Mouse (Mus musculus) midbrain, embryonic 13.5 days (tissue): ENCODE measurements at regions not wholly inside any gene's neighbourhood (a gene's known extent, or its start where the extent isn't known, plus 50 kb on each side); places are given as distances from the start of the nearest gene placed in this dataset.
A peak's percentile ranks its signal among the peaks of the same experiment; 100 is the strongest.

Experiments
- ATAC-seq: fragments of 200-750 bp; cut with Nextera tagmentation; 2 replicates; pipeline ENCODE4 v1.8.0; 2017; ENCODE audit warnings: mild to moderate bottlenecking, moderate TSS enrichment, moderate library complexity
- H3K27ac ChIP-seq: fragments of 300-500 bp; sonication (generic); 2 replicates; pipeline ENCODE4 v1.5.1; 2015; ENCODE audit warnings: inconsistent platforms, mild to moderate bottlenecking, moderate library complexity
- H3K27me3 ChIP-seq: fragments of 300-500 bp; sonication (generic); 2 replicates; pipeline ENCODE4 v1.6.1; 2015; ENCODE audit warnings: mild to moderate bottlenecking, inconsistent platforms
- H3K36me3 ChIP-seq: fragments of 300-500 bp; sonication (generic); 2 replicates; pipeline ENCODE4 v1.6.1; 2015; ENCODE audit warnings: mild to moderate bottlenecking, inconsistent platforms
- H3K4me1 ChIP-seq: fragments of 300-500 bp; sonication (generic); replicated peaks from 2 replicates; pipeline ENCODE4 v1.6.1; 2015; ENCODE audit warnings: inconsistent platforms
- H3K4me2 ChIP-seq: fragments of 300-500 bp; sonication (generic); replicated peaks from 2 replicates; pipeline ENCODE4 v1.6.1; 2015; ENCODE audit warnings: moderate library complexity, mild to moderate bottlenecking, inconsistent platforms
- H3K4me3 ChIP-seq: fragments of 300-500 bp; sonication (generic); replicated peaks from 2 replicates; pipeline ENCODE4 v1.5.1; 2015; ENCODE audit warnings: mild to moderate bottlenecking, inconsistent platforms
- H3K9ac ChIP-seq: fragments of 300-500 bp; sonication (generic); replicated peaks from 2 replicates; pipeline ENCODE4 v1.6.1; 2015; ENCODE audit warnings: mild to moderate bottlenecking, inconsistent platforms
- H3K9me3 ChIP-seq: fragments of 300-500 bp; sonication (generic); 2 replicates; pipeline ENCODE4 v1.6.1; 2016; ENCODE audit warnings: mild to moderate bottlenecking, inconsistent platforms
- WGBS: fragments of 180-500 bp; shearing (Covaris S2); methylation state at CpG from one replicate; pipeline ENCODE4 v1.1.7; 2015; 5-methylcytosine and 5-hydroxymethylcytosine counted together

GRCm38 (mm10) chr8:6575241-6575640, 1470.1 kb upstream of the Slc10a2 start:
- WGBS: 69% methylated on average over 4 of the region's 4 CpGs
- ATAC-seq: no peak

DNA sequence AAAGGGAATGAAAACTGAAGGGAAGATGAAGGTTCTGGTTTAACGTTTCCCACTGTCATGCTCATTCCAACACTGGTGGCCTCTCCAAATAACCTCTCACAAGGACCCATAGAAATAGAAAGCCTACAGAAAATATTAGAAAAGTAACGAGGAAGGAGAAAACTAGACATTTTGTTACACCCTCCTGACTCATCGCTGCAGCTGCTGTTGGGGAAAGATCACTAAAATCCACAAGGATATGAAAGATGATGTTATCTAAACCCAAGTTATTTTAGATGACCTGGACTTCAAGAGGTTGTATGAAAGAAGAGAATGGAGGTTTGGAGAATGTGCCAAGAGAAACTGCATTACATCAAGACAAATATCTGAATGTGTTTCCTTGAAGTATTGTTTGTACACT, 1468.3 kb upstream of the Slc10a2 start:
- H3K9ac ChIP-seq: no peak overlapping the region
- H3K27me3 ChIP-seq: peaks cover 18% of the 10 kb centered on the region; the same call in 1 of the 2 replicates
- H3K4me3 ChIP-seq: no peak overlapping the region
- 91% methylated on average over 3 of the region's 3 CpGs for WGBS
- H3K9me3 ChIP-seq: no peaks in the 10 kb centered on the region
- no peaks in the 10 kb centered on the region for H3K4me1 ChIP-seq
- no peaks in the 10 kb centered on the region for H3K36me3 ChIP-seq
- ATAC-seq: no peak
- H3K27ac ChIP-seq: no peak overlapping the region
- H3K4me2 ChIP-seq: no peak overlapping the region

More at GRCm38 (mm10) chr8:6575241-6575640, 1470.1 kb upstream of the Slc10a2 start:
- Histone ChIP-seq H3K4me1 (no peaks in the 10 kb centered on the region), H3K9me3 (no peaks in the 10 kb centered on the region), H3K4me3 (no peak overlapping the region), H3K27ac (no peak overlapping the region), H3K36me3 (no peaks in the 10 kb centered on the region), H3K9ac (no peak overlapping the region), H3K4me2 (no peak overlapping the region), H3K27me3 (peaks cover 18% of the 10 kb centered on the region; the same call in 1 of the 2 replicates)

DNA sequence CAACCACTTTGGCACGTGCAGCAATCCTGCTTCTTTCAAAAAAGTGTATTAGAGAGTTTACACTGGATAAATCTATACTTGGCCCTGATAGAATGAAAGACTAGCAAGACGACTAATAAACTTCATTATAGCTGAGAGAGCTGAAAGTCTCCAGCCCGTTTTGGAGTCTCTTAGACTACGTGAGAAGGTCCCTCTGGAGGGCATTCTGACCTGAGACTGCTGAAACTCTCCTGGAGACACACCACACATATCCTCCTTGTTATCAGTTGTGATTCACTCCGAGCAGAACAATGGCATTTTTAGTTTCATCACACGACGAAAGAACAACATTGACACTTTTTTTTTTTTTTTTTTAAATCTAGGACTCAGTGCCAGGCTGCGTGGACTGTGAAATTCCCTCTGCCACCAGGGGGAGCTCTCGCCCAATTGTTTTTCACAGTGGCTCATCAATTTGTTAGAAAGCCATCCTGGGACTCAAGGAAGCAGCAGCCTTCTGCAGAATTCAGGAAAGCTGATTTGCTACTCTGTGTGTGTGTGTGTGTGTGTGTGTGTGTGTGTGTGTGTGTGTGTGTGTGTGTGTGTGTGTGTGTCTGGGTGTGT, 1467.0 kb upstream of the Slc10a2 start:
- Histone ChIP-seq H3K4me1 (0 out of 2 replicates have a peak, but pooled peaks cover 2% of the 10 kb centered on the region), H3K4me3 (no peak overlapping the region), H3K4me2 (no peak overlapping the region), H3K27me3 (peaks cover 18% of the 10 kb centered on the region; the same call in 1 of the 2 replicates), H3K36me3 (no peaks in the 10 kb centered on the region), H3K9ac (no peak overlapping the region), H3K27ac (no peak overlapping the region), H3K9me3 (no peaks in the 10 kb centered on the region)
- 35% methylated on average over 9 of the region's 9 CpGs for WGBS
- peak; percentile 87 for ATAC-seq

GRCm38 (mm10) chr8:6550965-6551364, 1445.8 kb upstream of the Slc10a2 start:
- no peak for ATAC-seq
- 0 out of 2 replicates have a peak, but pooled peaks cover 2% of the 10 kb centered on the region for H3K27me3 ChIP-seq
- H3K9me3 ChIP-seq: no peaks in the 10 kb centered on the region
- no peak overlapping the region for H3K27ac ChIP-seq
- no peak overlapping the region for H3K4me2 ChIP-seq
- no peak overlapping the region for H3K4me3 ChIP-seq
- H3K9ac ChIP-seq: no peak overlapping the region
- H3K36me3 ChIP-seq: no peaks in the 10 kb centered on the region
- H3K4me1 ChIP-seq: no peaks in the 10 kb centered on the region

GRCm38 (mm10) chr8:6527171-6527570, 1422.0 kb upstream of the Slc10a2 start:
- no peak overlapping the region for H3K4me2 ChIP-seq
- 15% methylated on average over 5 of the region's 5 CpGs for WGBS
- no peaks in the 10 kb centered on the region for H3K36me3 ChIP-seq
- peaks cover 5% of the 10 kb centered on the region; the same call in 1 of the 2 replicates for H3K4me1 ChIP-seq
- no peak overlapping the region for H3K4me3 ChIP-seq
- no peak for ATAC-seq
- H3K9ac ChIP-seq: no peak overlapping the region
- H3K27me3 ChIP-seq: no peaks in the 10 kb centered on the region
- H3K27ac ChIP-seq: no peak overlapping the region
- no peaks in the 10 kb centered on the region for H3K9me3 ChIP-seq

- no peak overlapping the region for H3K9ac ChIP-seq
- ATAC-seq: no peak
Measured at GRCm38 (mm10) chr8:6515882-6516682, 1410.9 kb upstream of the Slc10a2 start.

DNA sequence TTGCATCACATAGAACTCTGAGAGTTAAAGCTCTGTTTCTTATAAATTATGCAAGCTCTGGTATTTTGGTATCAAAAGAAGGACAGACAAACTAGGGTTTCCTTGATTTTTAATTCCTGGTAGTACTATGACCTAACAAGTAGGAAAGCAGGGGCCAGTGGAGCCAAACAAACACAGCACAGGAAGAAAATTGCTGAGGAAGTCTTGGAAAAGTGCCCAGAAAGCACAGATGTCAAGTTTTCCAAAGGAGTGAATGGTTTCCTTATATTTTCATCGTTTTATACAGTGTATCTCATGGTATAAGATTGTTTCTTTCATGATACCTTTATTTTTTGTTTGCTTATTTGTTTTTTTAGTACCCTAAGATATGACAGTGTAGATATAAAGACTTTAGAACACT, 1387.3 kb upstream of the Slc10a2 start:
- ATAC-seq: no peak
- Histone ChIP-seq H3K27me3 (no peaks in the 10 kb centered on the region), H3K4me2 (no peak overlapping the region), H3K27ac (no peak overlapping the region), H3K4me1 (no peaks in the 10 kb centered on the region), H3K36me3 (no peaks in the 10 kb centered on the region), H3K4me3 (no peak overlapping the region), H3K9ac (no peak overlapping the region), H3K9me3 (no peaks in the 10 kb centered on the region)
- 68% methylated on average over 1 of the region's 1 CpGs for WGBS

More at GRCm38 (mm10) chr8:6515882-6516682, 1410.9 kb upstream of the Slc10a2 start:
- no peak overlapping the region for H3K4me3 ChIP-seq
- no peak overlapping the region for H3K27ac ChIP-seq
- H3K27me3 ChIP-seq: no peaks in the 10 kb centered on the region
- no peaks in the 10 kb centered on the region for H3K4me1 ChIP-seq
- no peak overlapping the region for H3K4me2 ChIP-seq
- H3K36me3 ChIP-seq: no peaks in the 10 kb centered on the region
- no peaks in the 10 kb centered on the region for H3K9me3 ChIP-seq

- Histone ChIP-seq H3K4me1 (no peaks in the 10 kb centered on the region), H3K4me2 (no peak overlapping the region), H3K36me3 (no peaks in the 10 kb centered on the region), H3K4me3 (no peak overlapping the region), H3K27ac (no peak overlapping the region), H3K27me3 (no peaks in the 10 kb centered on the region), H3K9ac (no peak overlapping the region), H3K9me3 (no peaks in the 10 kb centered on the region)
- 97% methylated on average over 1 of the region's 1 CpGs for WGBS
- ATAC-seq: no peak
Measured at GRCm38 (mm10) chr8:6481966-6482365, 1376.8 kb upstream of the Slc10a2 start.

GRCm38 (mm10) chr8:6471089-6471488, 1365.9 kb upstream of the Slc10a2 start:
- Histone ChIP-seq H3K36me3 (no peaks in the 10 kb centered on the region), H3K9me3 (no peaks in the 10 kb centered on the region), H3K27ac (no peak overlapping the region), H3K9ac (no peak overlapping the region), H3K4me1 (no peaks in the 10 kb centered on the region), H3K27me3 (no peaks in the 10 kb centered on the region), H3K4me3 (no peak overlapping the region), H3K4me2 (no peak overlapping the region)
- WGBS: 89% methylated on average over 3 of the region's 3 CpGs
- no peak for ATAC-seq

DNA sequence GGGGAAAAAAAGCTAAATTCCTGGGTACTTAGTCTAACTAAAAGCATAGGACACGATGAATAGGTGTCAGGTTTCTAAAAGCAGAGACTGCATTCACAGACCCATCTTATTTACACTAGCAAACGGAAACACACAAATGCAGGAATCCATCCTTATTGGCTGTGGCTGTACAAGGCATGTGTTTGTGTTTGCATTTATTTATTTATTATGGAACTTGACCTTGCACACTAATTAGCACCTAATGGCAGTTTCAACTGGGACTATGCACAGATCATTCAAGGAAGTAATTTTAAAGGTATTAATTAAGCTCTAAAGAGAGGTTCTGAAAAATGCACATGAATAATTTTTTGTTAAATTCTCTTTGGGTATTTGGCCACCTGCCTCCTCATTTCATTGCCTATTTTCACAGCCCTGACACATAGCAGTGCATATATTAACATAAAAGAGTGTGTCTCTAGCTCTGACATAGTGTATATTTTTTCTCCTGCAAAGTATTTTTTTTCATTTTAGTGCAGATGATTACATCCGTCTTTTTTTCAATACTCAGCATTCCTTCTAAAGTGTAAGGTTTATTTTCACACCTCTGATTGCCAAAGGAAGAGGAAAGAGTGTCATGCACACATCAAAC, 1351.5 kb upstream of the Slc10a2 start:
- Histone ChIP-seq H3K4me1 (0 out of 2 replicates have a peak, but pooled peaks cover 6% of the 10 kb centered on the region), H3K36me3 (no peaks in the 10 kb centered on the region), H3K4me2 (no peak overlapping the region), H3K9me3 (no peaks in the 10 kb centered on the region), H3K9ac (no peak overlapping the region), H3K4me3 (no peak overlapping the region), H3K27me3 (no peaks in the 10 kb centered on the region), H3K27ac (no peak overlapping the region)
- ATAC-seq: 0 out of 2 replicates have a peak, but pooled peaks have one; percentile 24
- WGBS: 38% methylated on average over 3 of the region's 3 CpGs

GRCm38 (mm10) chr8:6448301-6448700, 1343.2 kb upstream of the Slc10a2 start:
- Histone ChIP-seq H3K9ac (no peak overlapping the region), H3K4me2 (no peak overlapping the region), H3K36me3 (no peaks in the 10 kb centered on the region), H3K4me3 (no peak overlapping the region), H3K27ac (no peak overlapping the region), H3K27me3 (no peaks in the 10 kb centered on the region), H3K9me3 (no peaks in the 10 kb centered on the region), H3K4me1 (no peaks in the 10 kb centered on the region)
- WGBS: 66% methylated on average over 6 of the region's 6 CpGs
- ATAC-seq: no peak

GRCm38 (mm10) chr8:6439069-6439468, 1333.9 kb upstream of the Slc10a2 start:
- H3K27ac ChIP-seq: no peak overlapping the region
- no peaks in the 10 kb centered on the region for H3K9me3 ChIP-seq
- no peaks in the 10 kb centered on the region for H3K4me1 ChIP-seq
- no peak overlapping the region for H3K4me2 ChIP-seq
- WGBS: 67% methylated on average over 4 of the region's 4 CpGs
- H3K27me3 ChIP-seq: no peaks in the 10 kb centered on the region
- no peaks in the 10 kb centered on the region for H3K36me3 ChIP-seq
- 0 out of 2 replicates have a peak, but pooled peaks have one; percentile 30 for ATAC-seq
- H3K9ac ChIP-seq: no peak overlapping the region
- H3K4me3 ChIP-seq: no peak overlapping the region
